Mouse (Mus musculus): Measurements from ENCODE around the gene Acin1. TPM values are rescaled to one million over a fixed set of nuclear protein-coding genes. Genes with fewer than 3 reads are reported as not detected.

The Acin1 gene
- polyA plus RNA-seq, 1 experiment from 2014 or later: 160 TPM

- no peaks in the 10 kb centered on the region for H3K9me3 ChIP-seq (ENCODE audit: control insufficient read depth, low read length)
- ATAC-seq (replicated peaks; ENCODE audit: low FRiP score): no peak
- no peaks in the 10 kb centered on the region; the same call in 1 of the 2 replicates for H3K36me3 ChIP-seq (ENCODE audit: control insufficient read depth, insufficient read depth, low read length)
- H3K4me2 ChIP-seq (ENCODE audit: low read depth, low read length, severe bottlenecking): no peak overlapping the region
- no peak overlapping the region for H3K4me3 ChIP-seq (ENCODE audit: low read depth, low read length)
- H3K4me1 ChIP-seq (replicated peaks; ENCODE audit: control insufficient read depth, insufficient read depth, low read length): peaks cover 2% of the 10 kb centered on the region; the same call in 1 of the 2 replicates
- no peaks in the 10 kb centered on the region for H3K27me3 ChIP-seq (ENCODE audit: control insufficient read depth, insufficient read depth, low read length)
- no peak overlapping the region for H3K27ac ChIP-seq (ENCODE audit: low read depth, low read length)
- peak; percentile 41 for DNase-seq (ENCODE audit: low spot score)
- 63% methylated on average over 8 of the region's 8 CpGs for WGBS
- H3K9ac ChIP-seq (ENCODE audit: low read length): no peak overlapping the region
Measured at GRCm38 (mm10) chr14:54607226-54607625, 79.5 kb downstream of the Acin1 start.

GRCm38 (mm10) chr14:54605752-54606321, 80.9 kb downstream of the Acin1 start, which contains the start of gene 4931414P19Rik:
TSS of gene 4931414P19Rik (minus strand) at chr14:54605993.
- H3K27ac ChIP-seq (ENCODE audit: low read depth, low read length): peak within 1 kb of the TSS; percentile 55
- DNase-seq (ENCODE audit: low spot score) (peak; percentile 87), ATAC-seq (replicated peaks; ENCODE audit: low FRiP score) (peak; percentile 37)
- peak within 1 kb of the TSS; percentile 58 for H3K4me2 ChIP-seq (ENCODE audit: low read depth, low read length, severe bottlenecking)
- peak within 1 kb of the TSS; percentile 62 for H3K9ac ChIP-seq (ENCODE audit: low read length)
- H3K4me1 ChIP-seq (replicated peaks; ENCODE audit: control insufficient read depth, insufficient read depth, low read length): peaks cover 2% of the 10 kb centered on the region; the same call in 1 of the 2 replicates
- no peaks in the 10 kb centered on the region for H3K9me3 ChIP-seq (ENCODE audit: control insufficient read depth, low read length)
- 1% methylated on average over 39 of the region's 39 CpGs for WGBS
- peak within 1 kb of the TSS; percentile 44 for H3K4me3 ChIP-seq (ENCODE audit: low read depth, low read length)
- H3K27me3 ChIP-seq (ENCODE audit: control insufficient read depth, insufficient read depth, low read length): no peaks in the 10 kb centered on the region
- H3K36me3 ChIP-seq (ENCODE audit: control insufficient read depth, insufficient read depth, low read length): no peaks in the 10 kb centered on the region

- H3K27me3 ChIP-seq (ENCODE audit: control insufficient read depth, insufficient read depth, low read length): no peaks in the 10 kb centered on the region
- 0 out of 2 replicates have a peak overlapping the region, but pooled peaks have one; percentile 42 for H3K27ac ChIP-seq (ENCODE audit: low read depth, low read length)
- no peaks in the 10 kb centered on the region for H3K36me3 ChIP-seq (ENCODE audit: control insufficient read depth, insufficient read depth, low read length)
- peak overlapping the region; percentile 33 for H3K4me2 ChIP-seq (ENCODE audit: low read depth, low read length, severe bottlenecking)
- 86% methylated on average over 8 of the region's 8 CpGs for WGBS
- peaks cover 2% of the 10 kb centered on the region; the same call in 1 of the 2 replicates for H3K4me1 ChIP-seq (replicated peaks; ENCODE audit: control insufficient read depth, insufficient read depth, low read length)
- no peak overlapping the region; the same call in 1 of the 2 replicates for H3K9ac ChIP-seq (ENCODE audit: low read length)
- no peaks in the 10 kb centered on the region for H3K9me3 ChIP-seq (ENCODE audit: control insufficient read depth, low read length)
- H3K4me3 ChIP-seq (ENCODE audit: low read depth, low read length): peak overlapping the region; percentile 16; the same call in 1 of the 2 replicates
- no peak for ATAC-seq (replicated peaks; ENCODE audit: low FRiP score)
- no peak for DNase-seq (ENCODE audit: low spot score)
Measured at GRCm38 (mm10) chr14:54603686-54604085, 83.0 kb downstream of the Acin1 start.

- ATAC-seq (replicated peaks; ENCODE audit: low FRiP score): peak; percentile 99
- WGBS: under 1% methylated on average over 46 of the region's 46 CpGs
- DNase-seq (ENCODE audit: low spot score): peak; percentile 97
- Histone ChIP-seq H3K9ac (ENCODE audit: low read length) (peak overlapping the region; percentile 89), H3K4me3 (ENCODE audit: low read depth, low read length) (peak overlapping the region; percentile 56), H3K9me3 (ENCODE audit: control insufficient read depth, low read length) (no peaks in the 10 kb centered on the region), H3K4me2 (ENCODE audit: low read depth, low read length, severe bottlenecking) (peak overlapping the region; percentile 48), H3K27ac (ENCODE audit: low read depth, low read length) (peak overlapping the region; percentile 74), H3K27me3 (ENCODE audit: control insufficient read depth, insufficient read depth, low read length) (no peaks in the 10 kb centered on the region), H3K36me3 (ENCODE audit: control insufficient read depth, insufficient read depth, low read length) (no peaks in the 10 kb centered on the region), H3K4me1 (replicated peaks; ENCODE audit: control insufficient read depth, insufficient read depth, low read length) (peaks cover 2% of the 10 kb centered on the region; the same call in 1 of the 2 replicates)
Measured at GRCm38 (mm10) chr14:54603038-54603654, 83.6 kb downstream of the Acin1 start.

GRCm38 (mm10) chr14:54602613-54603012, 84.1 kb downstream of the Acin1 start:
- no peak for DNase-seq (ENCODE audit: low spot score)
- peak overlapping the region; percentile 56 for H3K4me3 ChIP-seq (ENCODE audit: low read depth, low read length)
- WGBS: 46% methylated on average over 4 of the region's 4 CpGs
- no peaks in the 10 kb centered on the region for H3K27me3 ChIP-seq (ENCODE audit: control insufficient read depth, insufficient read depth, low read length)
- no peaks in the 10 kb centered on the region for H3K9me3 ChIP-seq (ENCODE audit: control insufficient read depth, low read length)
- H3K9ac ChIP-seq (ENCODE audit: low read length): peak overlapping the region; percentile 89; the same call in 1 of the 2 replicates
- no peaks in the 10 kb centered on the region for H3K36me3 ChIP-seq (ENCODE audit: control insufficient read depth, insufficient read depth, low read length)
- peak overlapping the region; percentile 48 for H3K4me2 ChIP-seq (ENCODE audit: low read depth, low read length, severe bottlenecking)
- no peak for ATAC-seq (replicated peaks; ENCODE audit: low FRiP score)
- peaks cover 2% of the 10 kb centered on the region; the same call in 1 of the 2 replicates for H3K4me1 ChIP-seq (replicated peaks; ENCODE audit: control insufficient read depth, insufficient read depth, low read length)
- H3K27ac ChIP-seq (ENCODE audit: low read depth, low read length): peak overlapping the region; percentile 74; the same call in 1 of the 2 replicates

GRCm38 (mm10) chr14:54601601-54602000, 85.1 kb downstream of the Acin1 start:
- no peak for ATAC-seq (replicated peaks; ENCODE audit: low FRiP score)
- no peak for DNase-seq (ENCODE audit: low spot score)
- Histone ChIP-seq H3K36me3 (ENCODE audit: control insufficient read depth, insufficient read depth, low read length) (no peaks in the 10 kb centered on the region), H3K27me3 (ENCODE audit: control insufficient read depth, insufficient read depth, low read length) (no peaks in the 10 kb centered on the region), H3K9me3 (ENCODE audit: control insufficient read depth, low read length) (no peaks in the 10 kb centered on the region), H3K27ac (ENCODE audit: low read depth, low read length) (no peak overlapping the region), H3K4me2 (ENCODE audit: low read depth, low read length, severe bottlenecking) (no peak overlapping the region), H3K4me3 (ENCODE audit: low read depth, low read length) (no peak overlapping the region), H3K4me1 (replicated peaks; ENCODE audit: control insufficient read depth, insufficient read depth, low read length) (peaks cover 2% of the 10 kb centered on the region; the same call in 1 of the 2 replicates), H3K9ac (ENCODE audit: low read length) (no peak overlapping the region)
- 79% methylated on average over 2 of the region's 2 CpGs for WGBS

- no peak for DNase-seq (ENCODE audit: low spot score)
- no peaks in the 10 kb centered on the region for H3K36me3 ChIP-seq (ENCODE audit: control insufficient read depth, insufficient read depth, low read length)
- H3K4me1 ChIP-seq (replicated peaks; ENCODE audit: control insufficient read depth, insufficient read depth, low read length): no peaks in the 10 kb centered on the region
- H3K27me3 ChIP-seq (ENCODE audit: control insufficient read depth, insufficient read depth, low read length): no peaks in the 10 kb centered on the region
- H3K27ac ChIP-seq (ENCODE audit: low read depth, low read length): no peak overlapping the region
- H3K4me2 ChIP-seq (ENCODE audit: low read depth, low read length, severe bottlenecking): no peak overlapping the region
- no peak for ATAC-seq (replicated peaks; ENCODE audit: low FRiP score)
- H3K9me3 ChIP-seq (ENCODE audit: control insufficient read depth, low read length): no peaks in the 10 kb centered on the region; the same call in 1 of the 2 replicates
- H3K9ac ChIP-seq (ENCODE audit: low read length): no peak overlapping the region
- WGBS: 85% methylated on average over 7 of the region's 7 CpGs
- no peak overlapping the region for H3K4me3 ChIP-seq (ENCODE audit: low read depth, low read length)
Measured at GRCm38 (mm10) chr14:54597084-54597483, 89.6 kb downstream of the Acin1 start.

GRCm38 (mm10) chr14:54594631-54595414, 91.9 kb downstream of the Acin1 start:
- DNase-seq (ENCODE audit: low spot score) (peak; percentile 48), ATAC-seq (replicated peaks; ENCODE audit: low FRiP score) (no peak)
- H3K36me3 ChIP-seq (ENCODE audit: control insufficient read depth, insufficient read depth, low read length): no peaks in the 10 kb centered on the region
- no peaks in the 10 kb centered on the region for H3K4me1 ChIP-seq (replicated peaks; ENCODE audit: control insufficient read depth, insufficient read depth, low read length)
- no peaks in the 10 kb centered on the region for H3K27me3 ChIP-seq (ENCODE audit: control insufficient read depth, insufficient read depth, low read length)
- H3K4me2 ChIP-seq (ENCODE audit: low read depth, low read length, severe bottlenecking): no peak overlapping the region
- H3K4me3 ChIP-seq (ENCODE audit: low read depth, low read length): no peak overlapping the region
- no peak overlapping the region for H3K27ac ChIP-seq (ENCODE audit: low read depth, low read length)
- H3K9me3 ChIP-seq (ENCODE audit: control insufficient read depth, low read length): no peaks in the 10 kb centered on the region; the same call in 1 of the 2 replicates
- peak overlapping the region; percentile 8; the same call in 1 of the 2 replicates for H3K9ac ChIP-seq (ENCODE audit: low read length)
- WGBS: 71% methylated on average over 28 of the region's 28 CpGs

All from forebrain, embryonic 11.5 days (tissue).